Mouse (Mus musculus): ENCODE measurements around the gene Cdc14a.

DNA sequence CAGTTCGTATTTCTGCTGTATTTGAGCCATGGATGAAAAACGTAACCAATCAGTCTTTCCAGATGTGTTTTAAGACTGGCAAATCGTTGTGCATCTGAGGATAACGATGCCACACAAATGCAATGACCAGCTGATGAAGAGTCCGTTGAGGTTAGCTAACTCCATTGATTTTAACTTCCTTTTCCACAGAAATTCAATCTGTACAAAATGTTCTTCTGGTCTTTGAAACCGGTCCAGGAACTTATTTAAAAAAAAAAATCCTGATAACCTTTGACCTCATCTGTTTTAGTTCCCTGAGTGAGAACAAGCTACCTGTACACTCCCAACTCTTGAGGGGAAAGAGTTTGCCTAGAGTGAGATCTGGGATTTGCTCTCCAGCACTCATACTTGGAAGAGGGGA lies 152.2 kb downstream of the Cdc14a start:
- TF ChIP-seq CTCF (IDR thresholded peaks at IDR 0.05; ENCODE audit: low read depth, low read length) (no peak), GATA1 (IDR thresholded peaks at IDR 0.05; ENCODE audit: borderline replicate concordance, low read length) (no peak), POLR2AphosphoS5 (IDR thresholded peaks at IDR 0.05; ENCODE audit: insufficient replicate concordance, low read depth, low read length) (no peak)

Data from G1E (cell line).